Mouse (Mus musculus): ENCODE data around the gene Wdr17.

The Wdr17 gene

GRCm38 (mm10) chr8:54600671-54601251 lies 286.2 kb downstream of the Wdr17 start, which contains the start of gene Spata4:
Gene Spata4, plus strand, starts transcription at chr8:54600781.
- peak; percentile 59 to 64 for DNase-seq (ENCODE audit: low spot score in 2 of 2)

GRCm38 (mm10) chr8:54597386-54597785 lies 289.6 kb downstream of the Wdr17 start:
- no peak for DNase-seq (ENCODE audit: low spot score in 2 of 2)

DNA sequence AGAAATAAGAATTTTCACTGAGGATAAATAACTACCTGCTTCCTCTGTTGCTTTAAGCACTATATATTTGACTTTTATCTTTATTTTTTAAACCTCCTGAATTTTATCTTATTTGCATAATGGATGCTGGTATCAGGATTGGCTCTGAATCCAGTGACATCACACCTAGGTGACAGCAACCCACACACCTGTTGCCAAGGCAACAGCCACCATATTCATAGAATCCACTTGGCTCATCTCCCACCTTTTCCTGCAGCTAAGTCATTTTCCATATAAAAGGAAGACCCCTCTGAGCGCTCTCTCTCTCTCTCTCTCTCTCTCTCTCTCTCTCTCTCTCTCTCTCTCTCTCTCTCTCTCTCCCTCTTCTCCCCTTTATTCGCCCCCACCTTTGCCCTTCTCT lies 290.0 kb downstream of the Wdr17 start:
- DNase-seq (ENCODE audit: low spot score in 2 of 2): peak; percentile 66 to 82

GRCm38 (mm10) chr8:54596051-54596450 lies 290.9 kb downstream of the Wdr17 start:
- DNase-seq (ENCODE audit: low spot score in 2 of 2): no peak

GRCm38 (mm10) chr8:54594634-54595033 lies 292.4 kb downstream of the Wdr17 start:
- DNase-seq (ENCODE audit: low spot score in 2 of 2): peak in 1 of 2 experiments; percentile 48

DNA sequence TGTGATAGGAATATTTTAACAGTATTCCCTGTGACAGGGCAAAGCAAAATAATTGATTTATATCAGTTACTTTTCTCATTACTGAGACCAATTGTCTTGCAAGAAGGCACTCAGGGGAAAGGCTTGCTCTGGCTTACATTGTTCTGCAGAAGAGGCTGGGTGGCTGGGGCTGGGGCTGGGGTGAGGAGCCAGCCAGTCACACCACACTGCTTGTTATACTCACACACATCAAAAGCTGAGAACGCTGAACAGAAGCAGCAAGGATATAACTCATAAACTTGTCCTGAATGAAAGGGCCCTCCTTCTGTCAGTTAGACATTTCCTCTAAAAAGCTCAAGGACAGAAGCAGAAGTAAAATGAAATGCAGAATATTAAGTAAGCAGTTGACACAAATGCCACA lies 304.1 kb downstream of the Wdr17 start:
- no peak for DNase-seq (ENCODE audit: low spot score in 2 of 2)

- no peak for DNase-seq (ENCODE audit: low spot score in 2 of 2)
Observed at GRCm38 (mm10) chr8:54581436-54581835, 305.5 kb downstream of the Wdr17 start.
